Mouse (Mus musculus) cerebellum, adult 2 months (tissue): Measurements from ENCODE around the gene Plxna1. TPM values are rescaled to one million over a fixed set of nuclear protein-coding genes. Genes with fewer than 3 reads are reported as not detected.
A peak's percentile ranks its signal among the peaks of the same experiment; 100 is the strongest.

Source experiments
- DNase-seq, 2 experiments: peaks; one replicate each; pipeline ENCODE4 v3.0.0; 2021
- H3K27ac ChIP-seq: fragments of 200-500 bp; 2 replicates; pipeline ENCODE4 v1.5.1; 2012; ENCODE audit warnings: low read length, control low read depth, inconsistent platforms; ENCODE audit not compliant: insufficient read depth
- H3K27me3 ChIP-seq: fragments of 200-500 bp; 2 replicates; pipeline ENCODE4 v1.6.1; 2012; ENCODE audit warnings: inconsistent platforms, mild to moderate bottlenecking, low read length, moderate library complexity; ENCODE audit not compliant: control insufficient read depth, insufficient read depth
- H3K4me1 ChIP-seq: fragments of 200-500 bp; 2 replicates; pipeline ENCODE4 v1.6.1; 2011; ENCODE audit warnings: low read length; ENCODE audit not compliant: control insufficient read depth, insufficient read depth
- H3K4me3 ChIP-seq: fragments of 200-500 bp; replicated peaks from 2 replicates; pipeline ENCODE3; 2011; ENCODE audit warnings: mild to moderate bottlenecking, low read depth, low read length, control low read depth; ENCODE audit not compliant: insufficient read depth
- CTCF ChIP-seq: fragments of 200-500 bp; IDR thresholded peaks from 2 replicates; pipeline ENCODE4 v1.5.1; 2011; ENCODE audit warnings: low read depth, mild to moderate bottlenecking, control low read depth, low read length, moderate library complexity, borderline replicate concordance; ENCODE audit not compliant: insufficient read depth
- POLR2A ChIP-seq: fragments of 200-500 bp; IDR thresholded peaks from 2 replicates; pipeline ENCODE4 v1.6.1; 2011; ENCODE audit warnings: low read length, control low read depth, borderline replicate concordance; ENCODE audit not compliant: insufficient read depth
- WGBS: fragments of 180-500 bp; shearing (Covaris S2); methylation state at CpG from one replicate; pipeline ENCODE4 v1.1.7; 2018; 5-methylcytosine and 5-hydroxymethylcytosine counted together
- polyA plus RNA-seq: library from polyadenylated mRNA; depleted of rRNA; stranded (reverse); fragments of >200 nt; gene quantifications from 2 replicates; pipeline ENCODE4 v1.2.3, GENCODE M21; 2012

Plxna1 gene
- polyA plus RNA-seq, 1 experiment = 59.7 TPM

- no peak overlapping the region for H3K27ac ChIP-seq
- TF ChIP-seq POLR2A = no peak
- TF ChIP-seq CTCF = no peak
- no peak overlapping the region for H3K4me3 ChIP-seq
- no peaks in the 10 kb centered on the region for H3K27me3 ChIP-seq
- 89% methylated on average over 2 of the region's 2 CpGs for WGBS
- peaks cover 71% of the 10 kb centered on the region for H3K4me1 ChIP-seq
- peak in 1 of 2 experiments; percentile 10 for DNase-seq
These were observed 11.9 kb downstream of the Plxna1 start for GRCm38 (mm10) chr6:89350520-89350919.

DNA sequence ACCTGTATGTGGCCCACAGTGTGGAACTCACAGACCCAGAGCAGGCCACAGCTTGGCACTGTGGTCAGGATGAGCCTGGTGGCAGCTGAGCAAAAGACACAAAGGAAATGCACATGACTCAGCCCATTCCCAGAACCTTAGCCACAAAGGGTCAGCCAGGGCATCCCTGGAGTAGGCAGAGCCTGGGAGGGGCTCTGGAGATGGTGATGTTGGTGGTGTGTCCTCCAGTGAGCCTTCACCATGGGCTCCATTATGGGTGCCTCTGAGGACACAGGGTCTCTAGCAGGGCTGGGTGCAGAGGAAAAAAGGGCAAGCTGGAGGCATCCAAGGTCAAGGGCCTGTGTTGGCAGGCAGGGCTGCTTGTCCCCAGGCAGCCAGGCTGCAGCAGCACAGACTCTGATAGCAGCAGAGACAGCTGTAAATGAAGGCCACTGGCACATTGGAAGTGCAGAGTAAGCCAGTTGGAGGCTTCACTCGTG lies 12.3 kb downstream of the Plxna1 start:
- WGBS = 41% methylated on average over 1 of the region's 1 CpGs
- Histone ChIP-seq H3K4me3 (no peak overlapping the region), H3K27ac (no peak overlapping the region), H3K4me1 (peaks cover 71% of the 10 kb centered on the region), H3K27me3 (no peaks in the 10 kb centered on the region)
- DNase-seq = peak in 1 of 2 experiments; percentile 14
- TF ChIP-seq CTCF (no peak), POLR2A (no peak)

GRCm38 (mm10) chr6:89348363-89348762 lies 14.1 kb downstream of the Plxna1 start:
- 0 out of 2 replicates have a peak overlapping the region, but pooled peaks have one; percentile 9 for H3K27ac ChIP-seq
- H3K4me1 ChIP-seq = peaks cover 68% of the 10 kb centered on the region
- H3K27me3 ChIP-seq = no peaks in the 10 kb centered on the region
- TF ChIP-seq POLR2A (no peak), CTCF (no peak)
- H3K4me3 ChIP-seq = no peak overlapping the region
- peak; percentile 74 to 86 for DNase-seq
- WGBS = 6% methylated on average over 9 of the region's 9 CpGs

GRCm38 (mm10) chr6:89347792-89348191 lies 14.6 kb downstream of the Plxna1 start:
- Histone ChIP-seq H3K27me3 (no peaks in the 10 kb centered on the region), H3K27ac (no peak overlapping the region), H3K4me1 (peaks cover 67% of the 10 kb centered on the region), H3K4me3 (no peak overlapping the region)
- 6% methylated on average over 1 of the region's 1 CpGs for WGBS
- no peak for DNase-seq
- TF ChIP-seq CTCF = no peak
- TF ChIP-seq POLR2A = no peak

GRCm38 (mm10) chr6:89345855-89346254 lies 16.6 kb downstream of the Plxna1 start:
- Histone ChIP-seq H3K27ac (no peak overlapping the region), H3K27me3 (no peaks in the 10 kb centered on the region), H3K4me3 (no peak overlapping the region), H3K4me1 (peaks cover 58% of the 10 kb centered on the region)
- TF ChIP-seq POLR2A (no peak), CTCF (no peak)
- DNase-seq = no peak
- 97% methylated on average over 1 of the region's 1 CpGs for WGBS

- TF ChIP-seq POLR2A = no peak
- H3K27me3 ChIP-seq = no peaks in the 10 kb centered on the region
- H3K4me1 ChIP-seq = peaks cover 55% of the 10 kb centered on the region
- H3K4me3 ChIP-seq = no peak overlapping the region
- 28% methylated on average over 3 of the region's 3 CpGs for WGBS
- H3K27ac ChIP-seq = 0 out of 2 replicates have a peak overlapping the region, but pooled peaks have one; percentile 5
- DNase-seq = peak in 1 of 2 experiments; percentile 60
These were observed 17.0 kb downstream of the Plxna1 start for GRCm38 (mm10) chr6:89345486-89345785.

DNA sequence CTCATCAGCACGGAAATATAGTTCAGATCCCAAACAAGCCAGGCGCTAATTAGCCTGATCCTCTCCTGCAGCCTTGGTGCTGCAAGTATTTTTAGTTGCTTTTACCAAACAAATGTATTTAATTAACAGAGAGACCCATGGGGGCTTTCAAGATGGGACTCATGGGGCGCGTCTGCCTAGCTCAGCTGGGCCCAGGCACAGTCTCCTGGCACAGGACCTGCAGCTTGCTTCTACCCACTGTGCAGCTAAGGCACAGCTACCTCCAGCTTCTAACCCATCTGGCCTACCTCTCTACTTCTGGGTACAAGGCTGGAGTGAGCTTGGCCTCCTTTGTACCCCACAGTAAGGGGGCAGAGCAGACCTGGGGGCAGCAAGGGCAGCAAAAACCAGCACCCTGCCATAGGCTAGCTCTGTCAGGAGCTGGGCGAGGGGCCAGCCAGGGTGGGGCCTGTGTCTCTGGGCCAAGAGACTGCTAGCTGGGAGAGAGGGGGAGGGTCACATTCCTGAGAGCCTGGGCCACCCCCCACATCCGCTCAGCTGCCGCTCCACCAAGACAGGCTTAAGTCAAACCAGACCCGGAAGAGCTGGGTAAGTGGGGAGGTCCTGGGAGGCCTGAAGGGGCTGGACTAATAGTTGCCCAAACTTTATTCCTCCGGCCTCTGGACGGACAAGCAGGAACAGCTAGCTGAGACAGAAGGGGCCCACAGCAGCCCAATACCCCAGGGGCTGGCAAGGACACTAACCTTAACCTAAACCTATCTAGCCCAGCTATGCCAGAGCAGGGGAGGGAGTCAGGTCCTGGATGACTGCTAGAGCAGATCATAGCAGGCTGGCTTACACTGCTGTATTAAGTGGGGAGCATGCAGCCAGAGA lies 17.6 kb downstream of the Plxna1 start:
- H3K4me1 ChIP-seq = peaks cover 51% of the 10 kb centered on the region
- peak in 1 of 2 experiments; percentile 45 for DNase-seq
- no peaks in the 10 kb centered on the region for H3K27me3 ChIP-seq
- 0 out of 2 replicates have a peak overlapping the region, but pooled peaks have one; percentile 5 for H3K27ac ChIP-seq
- WGBS = 47% methylated on average over 10 of the region's 10 CpGs
- no peak overlapping the region for H3K4me3 ChIP-seq
- no peak for TF ChIP-seq POLR2A
- TF ChIP-seq CTCF = no peak

DNA sequence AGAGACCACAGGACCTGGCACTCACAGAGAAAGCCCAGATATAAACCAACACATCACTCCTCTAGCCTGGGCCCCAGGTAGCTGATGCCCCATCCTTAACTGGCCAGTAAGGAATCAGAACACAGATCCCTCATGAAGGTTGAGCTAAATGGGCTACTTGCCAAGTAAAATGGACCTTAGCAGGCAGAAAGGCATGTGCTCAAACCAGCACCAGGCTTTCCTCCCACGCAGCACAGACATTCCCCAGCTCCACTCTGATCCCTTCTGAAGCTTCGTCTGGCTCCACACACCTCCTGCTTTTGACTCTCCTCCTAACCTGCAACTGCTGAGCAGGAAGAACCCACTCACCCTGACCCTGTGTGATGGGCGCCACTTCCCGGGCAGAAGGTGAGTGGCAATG lies 20.4 kb downstream of the Plxna1 start:
- H3K27me3 ChIP-seq = no peaks in the 10 kb centered on the region
- H3K4me1 ChIP-seq = peaks cover 51% of the 10 kb centered on the region
- no peak overlapping the region for H3K4me3 ChIP-seq
- WGBS = 78% methylated on average over 4 of the region's 4 CpGs
- TF ChIP-seq POLR2A (no peak), CTCF (peak; percentile 0; the same call in 1 of the 2 replicates)
- DNase-seq = no peak
- no peak overlapping the region for H3K27ac ChIP-seq
